Mouse (Mus musculus): ENCODE results near the gene Fgl2. TPM values are rescaled to one million over a fixed set of nuclear protein-coding genes. Genes with fewer than 3 reads are reported as not detected.

The Fgl2 gene
- total RNA-seq, 2 experiments from 2014 or later, result 48.1 to 49.3 TPM

Other genes starting within 250 kb of the Fgl2 start
- 38.0 and 40.0 TPM in 2 replicates for gene Gsap, start 186.4 kb upstream of the Fgl2 start, total RNA-seq (2015)
- 41.5 and 45.3 TPM in 2 replicates for gene Gsap, start 186.4 kb upstream of the Fgl2 start, total RNA-seq (2017)
- gene Ccdc146, start 52.0 kb downstream of the Fgl2 start, total RNA-seq (2015), result 0.09 TPM in 1 of 2 replicates, not detected in the other
- 0.59 TPM in 1 of 2 replicates, not detected in the other for gene Ccdc146, start 52.0 kb downstream of the Fgl2 start, total RNA-seq (2017)
- 1.1 and 1.5 TPM in 2 replicates for gene Fam185a, start 52.3 kb downstream of the Fgl2 start, total RNA-seq (2015)
- gene Fam185a, start 52.3 kb downstream of the Fgl2 start, total RNA-seq (2017), result 2.4 and 6.1 TPM in 2 replicates
- not detected in 2 replicates for gene Lrrc17, start 170.9 kb downstream of the Fgl2 start, total RNA-seq (2015)
- not detected in 2 replicates for gene Lrrc17, start 170.9 kb downstream of the Fgl2 start, total RNA-seq (2017)